Mouse (Mus musculus) T-cell, adult 2 months (primary cell): ENCODE data around the gene Hdc.

Source experiments
- DNase-seq: peaks from one replicate; pipeline ENCODE4 v3.0.0; 2022; ENCODE audit warnings: low spot score

Gene Hdc

DNA sequence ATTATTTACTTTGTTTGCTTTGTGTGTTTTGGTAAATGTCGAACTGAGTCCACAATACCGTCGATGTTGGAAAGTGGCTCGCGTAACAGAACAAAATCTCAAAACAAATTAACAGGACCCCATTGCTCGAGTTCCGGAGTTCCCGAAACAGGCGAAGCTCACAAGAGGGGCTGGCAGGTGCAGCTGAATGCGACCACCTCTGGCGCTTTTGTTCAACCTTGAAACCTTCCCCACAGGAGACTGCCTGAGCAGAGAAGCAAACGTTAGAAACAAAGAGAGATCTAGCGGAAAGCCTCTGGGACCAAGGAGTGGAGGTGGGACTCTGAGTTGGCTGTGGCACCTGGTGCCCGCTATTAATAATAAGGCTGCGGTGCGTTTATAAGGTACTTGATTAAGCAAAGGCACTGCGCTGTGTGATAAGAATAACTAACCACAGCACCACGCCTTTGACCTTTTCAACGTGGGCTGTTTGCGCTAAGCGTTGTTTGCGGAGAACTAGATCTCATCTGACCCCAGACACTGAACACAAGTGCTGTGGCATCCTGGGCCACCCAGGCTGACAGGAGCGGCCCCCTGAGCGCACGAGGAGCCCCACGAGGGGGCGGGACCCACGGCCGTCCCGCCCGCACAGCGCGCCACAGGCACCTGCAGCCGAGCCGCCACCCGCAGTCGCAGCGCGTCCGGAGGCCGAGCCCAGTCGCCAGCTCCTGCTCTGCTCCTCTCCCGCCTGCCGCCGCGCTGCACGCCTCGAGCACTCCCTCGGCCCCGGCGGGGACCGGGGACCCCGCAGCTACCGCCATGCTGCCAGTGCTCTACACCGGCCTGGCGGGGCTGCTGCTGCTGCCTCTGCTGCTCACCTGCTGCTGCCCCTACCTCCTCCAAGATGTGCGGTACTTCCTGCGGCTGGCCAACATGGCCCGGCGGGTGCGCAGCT lies 66.5 kb downstream of the Hdc start, which contains the start of gene Slc27a2:
Gene Slc27a2 (plus strand): TSS at position 51 of the 934 bp plus-strand sequence.
- peak; percentile 29 for DNase-seq

DNA sequence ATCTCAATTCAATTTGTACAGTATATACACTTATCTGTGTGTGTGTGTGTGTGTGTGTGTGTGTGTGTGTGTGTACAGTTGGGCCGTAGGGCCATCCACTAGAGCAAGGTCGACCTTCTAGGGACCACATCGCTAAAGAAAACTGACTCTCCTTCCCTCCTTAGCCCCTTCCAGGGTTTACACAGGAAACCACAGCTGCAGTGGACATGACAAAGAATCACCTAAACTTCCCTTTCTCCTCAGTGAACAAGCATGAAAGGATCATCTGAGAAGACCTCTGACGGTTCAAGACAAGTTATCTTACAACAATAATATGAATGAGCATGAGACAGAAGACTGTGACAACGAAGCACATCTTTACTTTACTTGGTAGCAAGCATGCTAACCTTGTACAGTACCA lies 67.2 kb downstream of the Hdc start:
- no peak for DNase-seq

DNA sequence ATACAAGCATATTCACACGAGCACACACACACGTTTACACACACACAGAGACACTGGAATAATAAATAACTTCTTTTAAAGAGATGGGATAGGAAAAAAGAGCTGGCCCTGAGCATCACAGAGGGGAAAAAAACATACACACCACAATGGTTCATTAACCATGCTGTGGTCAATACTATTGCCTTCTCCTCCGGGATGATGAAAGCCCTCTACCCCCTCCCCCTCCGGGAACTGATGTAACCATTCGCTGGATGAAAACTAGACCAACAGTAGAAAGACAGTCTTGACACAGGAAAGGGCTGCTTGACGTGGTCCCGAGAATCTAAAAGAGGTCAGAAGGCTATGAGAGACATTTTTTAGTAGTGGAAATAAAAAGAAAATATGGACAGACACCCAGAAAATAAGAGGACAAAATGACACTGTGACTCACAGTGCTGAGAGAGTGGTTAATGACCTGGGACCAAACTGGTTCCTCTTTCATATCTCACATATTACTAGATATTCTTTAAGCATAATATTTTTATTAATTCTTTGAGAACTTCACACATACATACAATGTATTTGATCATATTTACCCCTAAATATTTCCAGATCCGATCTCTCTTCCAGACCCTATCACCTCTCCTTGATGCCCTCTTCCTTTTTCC lies 67.7 kb downstream of the Hdc start:
- no peak for DNase-seq

DNA sequence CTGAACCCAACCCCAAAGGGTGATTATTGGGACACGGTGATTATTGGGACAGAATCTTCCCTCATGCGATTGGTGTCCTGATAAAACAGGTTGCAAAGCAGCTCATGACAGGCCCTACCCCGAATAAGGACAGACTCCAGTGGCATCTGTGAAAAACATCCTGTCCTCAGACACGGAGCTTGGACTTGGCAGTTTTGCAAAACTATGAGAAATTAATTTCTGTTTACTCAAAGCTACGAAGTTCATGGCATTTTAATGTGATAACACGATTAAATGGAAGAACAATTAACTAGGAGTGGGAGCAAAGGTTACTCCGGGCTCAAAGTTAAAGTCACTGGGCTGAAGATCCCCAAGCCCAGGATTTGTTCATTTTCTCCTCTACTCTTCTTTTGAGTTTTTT lies 69.4 kb downstream of the Hdc start:
- no peak for DNase-seq

DNA sequence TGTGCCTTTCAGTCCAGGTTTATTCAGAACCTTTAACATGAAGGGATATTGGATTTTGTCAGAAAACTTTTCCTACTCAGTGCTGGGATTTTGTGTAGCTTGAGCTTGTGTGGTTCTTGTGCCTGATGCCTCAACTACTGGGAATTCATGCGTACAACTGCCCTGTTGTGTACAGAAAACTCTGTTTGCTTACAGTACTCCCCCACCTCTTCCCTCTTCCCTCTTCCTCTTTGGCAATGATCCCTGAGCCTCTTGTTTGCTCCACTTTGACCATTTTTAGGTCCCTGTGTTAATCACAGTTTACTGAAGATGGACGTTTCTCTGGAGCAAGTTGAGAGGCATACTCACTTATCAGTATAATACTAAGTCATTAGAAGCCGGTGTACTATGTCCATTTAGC lies 72.7 kb downstream of the Hdc start:
- DNase-seq: no peak

DNA sequence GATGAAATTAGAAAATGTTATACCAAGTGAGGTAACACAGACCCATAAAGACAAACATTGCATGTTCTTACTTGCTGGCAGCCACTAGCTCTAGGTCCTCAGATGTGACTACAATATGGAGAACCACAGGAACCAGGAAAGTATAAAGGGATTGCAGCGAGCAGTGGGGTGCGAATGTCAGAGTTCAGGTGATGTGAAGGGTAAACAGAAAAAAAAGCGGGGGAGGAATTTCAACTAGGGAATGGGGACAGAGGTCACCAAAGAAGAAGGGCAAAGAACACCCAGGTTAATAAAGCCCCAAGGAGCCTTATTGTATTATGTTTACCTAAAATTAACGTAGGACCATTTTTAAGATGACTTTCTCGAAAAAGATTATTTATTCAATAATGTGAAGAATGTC lies 73.8 kb downstream of the Hdc start:
- no peak for DNase-seq
